In genomic region chr2:144032664-144033063, GRCm38 (mm10) we compare ENCODE assay signal across 25 mouse cellular contexts. TPM values are rescaled to one million over a fixed set of nuclear protein-coding genes. Genes with fewer than 3 reads are reported as not detected.
"Had no signal": no experiment of that assay in that cellular context is flagged by ENCODE, and none has a peak within 500 bp of the region (broad histone marks: within the 10 kb centered on the region; RNA-seq: fewer than 3 reads in every experiment).

Gene Banf2 (plus strand): TSS chr2:144033059.

- H3K4me3 ChIP-seq: neural tube, embryonic 12.5 days; neural tube, embryonic 13.5 days; neural tube, embryonic 15.5 days; stomach, embryonic 15.5 days had no signal

- H3K9ac ChIP-seq: neural tube, embryonic 12.5 days; neural tube, embryonic 13.5 days; neural tube, embryonic 15.5 days; stomach, embryonic 15.5 days had no signal

- H3K4me2 ChIP-seq: neural tube, embryonic 12.5 days; neural tube, embryonic 13.5 days; neural tube, embryonic 15.5 days; stomach, embryonic 15.5 days had no signal

- DNase-seq: retina, postnatal 1 day; right cerebral cortex, adult 18-20 months; right cerebral cortex, postnatal 14 days; right cerebral cortex, postnatal 25 days; right cerebral cortex, postnatal 4 days; spleen, adult 18-20 months; thymus, adult 18-20 months; thymus, adult 2 months; thymus, postnatal 14 days; thymus, postnatal 25 days; thymus, postnatal 36 days; thymus, postnatal 4 days had no signal

- H3K9me3 ChIP-seq: neural tube, embryonic 12.5 days; neural tube, embryonic 13.5 days; neural tube, embryonic 15.5 days; stomach, embryonic 15.5 days had no signal

- H3K4me1 ChIP-seq: neural tube, embryonic 12.5 days; neural tube, embryonic 13.5 days; neural tube, embryonic 15.5 days; stomach, embryonic 15.5 days had no signal

- H3K36me3 ChIP-seq: neural tube, embryonic 12.5 days; neural tube, embryonic 13.5 days; neural tube, embryonic 15.5 days; stomach, embryonic 15.5 days had no signal

- H3K27me3 ChIP-seq: neural tube, embryonic 12.5 days; neural tube, embryonic 13.5 days; neural tube, embryonic 15.5 days; stomach, embryonic 15.5 days had no signal

- H3K27ac ChIP-seq: neural tube, embryonic 12.5 days; neural tube, embryonic 13.5 days; neural tube, embryonic 15.5 days; stomach, embryonic 15.5 days had no signal

RNA-seq across cellular contexts. Expression of gene Banf2, which starts in this region (rescaled TPM):
- total RNA-seq: neutrophil, adult 5-6 weeks had no signal
- polyA plus RNA-seq: neural tube, embryonic 11.5 days; neural tube, embryonic 12.5 days; neural tube, embryonic 13.5 days; neural tube, embryonic 14.5 days; neural tube, embryonic 15.5 days; small intestine, adult 2 months; spleen, adult 2 months; stomach, embryonic 14.5 days; stomach, embryonic 16.5 days; thymus, adult 2 months; thymus, postnatal 0 days; urinary bladder, adult 2 months had no signal
